Mouse (Mus musculus) small intestine, adult 2 months (tissue): ENCODE results near the gene Ugt2a1.
"Not testable (repeated sequence)": the region's sequence is repeated elsewhere in the genome, so short reads cannot be mapped to it uniquely, and the experiment has no call there.

ENCODE experiments used
- CTCF ChIP-seq: fragments of 200-500 bp; IDR thresholded peaks from 2 replicates; pipeline ENCODE4 v1.5.1; 2012; ENCODE audit warnings: low read depth, mild to moderate bottlenecking, control low read depth, inconsistent platforms, low read length, moderate library complexity, mixed read lengths; ENCODE audit not compliant: insufficient replicate concordance, insufficient read length; ENCODE audit errors: extremely low read depth
- POLR2A ChIP-seq: fragments of 200-500 bp; IDR thresholded peaks from 2 replicates; pipeline ENCODE4 v1.6.1; 2012; ENCODE audit warnings: low read depth, mild to moderate bottlenecking, control low read depth, inconsistent platforms, low read length, moderate library complexity

DNA sequence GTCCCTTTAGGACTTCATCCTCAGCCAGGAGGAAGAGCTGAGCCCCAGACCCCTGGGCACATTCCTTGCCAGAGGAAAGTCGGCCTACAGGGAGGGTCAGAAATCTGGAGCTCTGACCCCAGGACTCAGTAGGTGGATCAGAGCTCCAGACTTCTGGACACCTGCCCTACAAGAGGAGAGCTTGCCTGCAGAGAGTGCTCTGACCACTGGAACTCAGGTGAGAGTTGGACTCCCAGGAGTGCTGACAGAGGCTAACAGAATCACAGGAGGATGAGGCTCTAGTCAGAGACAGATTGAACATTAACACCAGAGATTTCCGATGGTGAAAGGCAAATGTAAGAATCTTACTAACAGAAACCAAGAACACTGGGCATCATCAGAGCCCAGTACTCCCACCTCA is 32.9 kb upstream of the Ugt2a1 start:
- TF ChIP-seq CTCF, POLR2A: not testable (repeated sequence)
